Mouse (Mus musculus) bone marrow macrophage, adult 2 months (primary cell): ENCODE data around the gene Zfp593.

Experiments
- CTCF ChIP-seq: IDR thresholded peaks from 2 replicates; pipeline ENCODE4 v1.5.1; 2012; ENCODE audit warnings: low read depth, mild to moderate bottlenecking, low read length, moderate library complexity
- POLR2A ChIP-seq: IDR thresholded peaks from 2 replicates; pipeline ENCODE4 v1.6.1; 2012; ENCODE audit warnings: mild to moderate bottlenecking, low read depth, low read length, borderline replicate concordance

DNA sequence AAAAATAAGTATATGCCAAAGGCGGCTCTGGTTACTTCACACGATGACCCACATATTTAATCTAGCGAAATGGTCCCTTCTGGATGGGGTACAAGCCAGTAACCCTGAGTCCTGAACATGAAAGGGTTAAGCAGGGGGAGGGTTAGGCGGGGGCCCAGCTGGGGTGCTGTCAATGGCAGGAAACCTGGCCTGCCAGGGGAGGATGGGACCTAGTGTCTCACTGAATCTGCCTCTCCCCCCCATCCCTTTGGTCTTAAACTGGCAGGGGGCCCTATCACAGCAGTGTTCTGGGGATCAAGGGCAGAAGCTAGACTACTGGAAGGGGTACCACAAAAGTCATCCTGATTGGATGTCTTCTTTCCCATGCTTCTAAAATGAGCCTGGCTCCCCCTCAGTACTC is 10.5 kb upstream of the Zfp593 start:
- TF ChIP-seq CTCF = no peak
- no peak for TF ChIP-seq POLR2A
